11 mouse cellular contexts compared by ENCODE assay signal in the genomic region with DNA sequence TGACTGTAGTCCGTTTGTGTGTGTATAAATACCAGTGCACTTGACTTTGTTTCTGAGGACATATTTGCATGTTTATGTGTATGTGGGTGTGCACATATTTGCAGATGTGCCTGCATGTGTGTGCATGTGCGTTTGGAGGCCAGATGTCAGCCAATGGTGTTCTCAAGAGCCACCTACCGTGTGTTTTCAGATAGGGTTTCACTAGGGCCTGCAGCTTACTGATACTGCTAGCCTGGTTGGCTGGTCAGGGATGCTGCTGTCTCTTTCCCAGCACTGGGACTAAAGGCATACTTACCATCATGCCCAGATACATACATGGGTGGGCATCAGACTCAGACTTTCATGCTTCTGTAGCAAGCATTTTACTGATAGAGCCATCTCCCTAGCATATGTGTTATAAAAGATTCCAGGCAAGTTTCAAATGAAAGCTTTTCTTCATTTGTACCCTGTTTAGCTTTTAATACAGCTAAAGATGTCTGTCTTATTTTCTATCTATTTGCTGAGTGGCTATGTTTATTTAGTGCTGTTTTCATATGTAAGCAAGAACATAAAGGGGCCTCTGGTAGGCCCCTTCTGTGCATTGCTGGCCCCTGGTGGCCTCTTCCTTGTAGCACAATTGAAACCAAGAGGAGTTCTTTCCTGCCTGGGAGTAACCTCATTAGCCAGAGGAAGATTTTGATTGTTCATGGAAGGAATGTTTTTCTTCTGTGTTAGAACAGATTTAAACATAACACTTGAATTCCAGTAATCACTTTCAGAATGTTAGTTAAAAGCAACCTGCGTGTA. TPM values are rescaled to one million over a fixed set of nuclear protein-coding genes. Genes with fewer than 3 reads are reported as not detected.
DNase-seq lines count a peak whose midpoint lies in the region; ATAC-seq lines count a peak whose summit lies in the region.
"Had no signal": no experiment of that assay in that cellular context is flagged by ENCODE, and none has a peak within 500 bp of the region (broad histone marks: within the 10 kb centered on the region; RNA-seq: fewer than 3 reads in every experiment).

No protein-coding gene starts in this region.

- peak; percentile 16 for DNase-seq in forebrain, embryonic 14.5 days (ENCODE audit: low spot score)
- peak; percentile 83 for DNase-seq in midbrain, embryonic 11.5 days (ENCODE audit: low spot score, missing footprints)
- DNase-seq in liver, embryonic 11.5 days (ENCODE audit: low spot score), result no peak
- DNase-seq in thymus, postnatal 0 days (ENCODE audit: low spot score), result peak; percentile 54
- no peak for DNase-seq in urinary bladder, adult 18-20 months (ENCODE audit: low spot score in 2 of 2)
- DNase-seq: adrenal gland, postnatal 10 days had no signal

- no peak overlapping the region for H3K4me2 ChIP-seq in forebrain, embryonic 14.5 days (ENCODE audit: low read length)
- no peak overlapping the region for H3K4me2 ChIP-seq in forebrain, embryonic 15.5 days (replicated peaks)
- no peak overlapping the region for H3K4me2 ChIP-seq in midbrain, embryonic 11.5 days
- no peak overlapping the region for H3K4me2 ChIP-seq in midbrain, embryonic 16.5 days (ENCODE audit: low read length)
- H3K4me2 ChIP-seq in liver, embryonic 11.5 days, result no peak overlapping the region
- H3K4me2 ChIP-seq: heart, embryonic 15.5 days had no signal

- H3K9me3 ChIP-seq in forebrain, embryonic 14.5 days (replicated peaks; ENCODE audit: control insufficient read depth, low read length), result no peaks in the 10 kb centered on the region
- no peaks in the 10 kb centered on the region for H3K9me3 ChIP-seq in forebrain, embryonic 15.5 days
- no peaks in the 10 kb centered on the region for H3K9me3 ChIP-seq in midbrain, embryonic 11.5 days (ENCODE audit: control insufficient read depth, low read length)
- no peaks in the 10 kb centered on the region for H3K9me3 ChIP-seq in midbrain, embryonic 16.5 days (replicated peaks; ENCODE audit: control insufficient read depth, low read length, poor library complexity, severe bottlenecking)
- no peaks in the 10 kb centered on the region for H3K9me3 ChIP-seq in liver, embryonic 11.5 days (ENCODE audit: control insufficient read depth, low read length)
- H3K9me3 ChIP-seq: heart, embryonic 15.5 days; megakaryocyte, embryonic 14.5 days had no signal

- ATAC-seq in forebrain, embryonic 14.5 days, result no peak
- ATAC-seq in forebrain, embryonic 15.5 days (replicated peaks), result no peak
- ATAC-seq in midbrain, embryonic 11.5 days (ENCODE audit: low FRiP score), result no peak
- ATAC-seq in midbrain, embryonic 16.5 days, result no peak
- peak; percentile 94 for ATAC-seq in liver, embryonic 11.5 days (replicated peaks; ENCODE audit: low FRiP score)
- ATAC-seq in granulocyte monocyte progenitor cell, adult 5-6 weeks (replicated peaks; ENCODE audit: poor library complexity, severe bottlenecking), result no peak

- H3K36me3 ChIP-seq in forebrain, embryonic 14.5 days (ENCODE audit: control insufficient read depth, insufficient read depth, low read length), result peaks cover 34% of the 10 kb centered on the region
- peaks cover 35% of the 10 kb centered on the region for H3K36me3 ChIP-seq in forebrain, embryonic 15.5 days
- H3K36me3 ChIP-seq in midbrain, embryonic 11.5 days (ENCODE audit: control insufficient read depth, insufficient read depth, low read length), result peaks cover 3% of the 10 kb centered on the region; the same call in 1 of the 2 replicates
- peaks cover 12% of the 10 kb centered on the region; the same call in 1 of the 2 replicates for H3K36me3 ChIP-seq in midbrain, embryonic 16.5 days (ENCODE audit: control insufficient read depth, insufficient read depth, low read length)
- H3K36me3 ChIP-seq in liver, embryonic 11.5 days (ENCODE audit: control insufficient read depth, insufficient read depth, low read length), result peaks cover 14% of the 10 kb centered on the region; the same call in 1 of the 2 replicates

- H3K27ac ChIP-seq in forebrain, embryonic 14.5 days (ENCODE audit: low read depth, low read length), result no peak overlapping the region
- H3K27ac ChIP-seq in forebrain, embryonic 15.5 days (replicated peaks), result no peak overlapping the region
- H3K27ac ChIP-seq in midbrain, embryonic 11.5 days (ENCODE audit: low read depth, low read length), result no peak overlapping the region
- H3K27ac ChIP-seq in midbrain, embryonic 16.5 days (ENCODE audit: low read length), result no peak overlapping the region
- H3K27ac ChIP-seq in liver, embryonic 11.5 days (ENCODE audit: low read depth, low read length), result no peak overlapping the region
- H3K27ac ChIP-seq: heart, embryonic 15.5 days had no signal

- no peaks in the 10 kb centered on the region for H3K27me3 ChIP-seq in forebrain, embryonic 14.5 days (replicated peaks; ENCODE audit: control insufficient read depth, insufficient read depth, low read length)
- no peaks in the 10 kb centered on the region for H3K27me3 ChIP-seq in forebrain, embryonic 15.5 days
- no peaks in the 10 kb centered on the region for H3K27me3 ChIP-seq in midbrain, embryonic 11.5 days (ENCODE audit: control insufficient read depth, insufficient read depth, low read length)
- no peaks in the 10 kb centered on the region for H3K27me3 ChIP-seq in midbrain, embryonic 16.5 days (ENCODE audit: control insufficient read depth, insufficient read depth, low read depth, low read length)
- H3K27me3 ChIP-seq in liver, embryonic 11.5 days (replicated peaks; ENCODE audit: control insufficient read depth, insufficient read depth, low read length), result no peaks in the 10 kb centered on the region
- H3K27me3 ChIP-seq: heart, embryonic 15.5 days; megakaryocyte, embryonic 14.5 days had no signal

- H3K4me1 ChIP-seq in forebrain, embryonic 14.5 days (ENCODE audit: control insufficient read depth, insufficient read depth, low read length), result no peaks in the 10 kb centered on the region
- no peaks in the 10 kb centered on the region for H3K4me1 ChIP-seq in forebrain, embryonic 15.5 days
- no peaks in the 10 kb centered on the region for H3K4me1 ChIP-seq in midbrain, embryonic 11.5 days (ENCODE audit: control insufficient read depth, insufficient read depth, low read length)
- H3K4me1 ChIP-seq in midbrain, embryonic 16.5 days (ENCODE audit: control insufficient read depth, insufficient read depth, low read length), result no peaks in the 10 kb centered on the region
- no peaks in the 10 kb centered on the region for H3K4me1 ChIP-seq in liver, embryonic 11.5 days (replicated peaks; ENCODE audit: control insufficient read depth, insufficient read depth, low read length)

- no peak overlapping the region for H3K4me3 ChIP-seq in forebrain, embryonic 14.5 days (ENCODE audit: low read depth, low read length)
- no peak overlapping the region for H3K4me3 ChIP-seq in forebrain, embryonic 15.5 days
- no peak overlapping the region for H3K4me3 ChIP-seq in midbrain, embryonic 11.5 days (ENCODE audit: low read depth, low read length)
- no peak overlapping the region for H3K4me3 ChIP-seq in midbrain, embryonic 16.5 days (ENCODE audit: low read depth, low read length)
- no peak overlapping the region for H3K4me3 ChIP-seq in liver, embryonic 11.5 days (ENCODE audit: low read depth, low read length)
- H3K4me3 ChIP-seq: heart, embryonic 15.5 days; megakaryocyte, embryonic 14.5 days had no signal

- WGBS in forebrain, embryonic 14.5 days, result 89% methylated on average over 4 of the region's 4 CpGs
- WGBS in forebrain, embryonic 15.5 days, result 86% methylated on average over 4 of the region's 4 CpGs
- 85% methylated on average over 4 of the region's 4 CpGs for WGBS in midbrain, embryonic 11.5 days
- WGBS in midbrain, embryonic 16.5 days, result 90% methylated on average over 4 of the region's 4 CpGs
- 75% methylated on average over 4 of the region's 4 CpGs for WGBS in liver, embryonic 11.5 days

- H3K9ac ChIP-seq in forebrain, embryonic 14.5 days (ENCODE audit: low read length), result no peak overlapping the region
- no peak overlapping the region for H3K9ac ChIP-seq in forebrain, embryonic 15.5 days (replicated peaks)
- no peak overlapping the region for H3K9ac ChIP-seq in midbrain, embryonic 11.5 days (ENCODE audit: low read length)
- no peak overlapping the region for H3K9ac ChIP-seq in midbrain, embryonic 16.5 days (ENCODE audit: low read depth, low read length)
- no peak overlapping the region for H3K9ac ChIP-seq in liver, embryonic 11.5 days (ENCODE audit: low read depth, low read length)
- H3K9ac ChIP-seq: heart, embryonic 15.5 days had no signal

RNA-seq across cellular contexts. Expression of gene Cybrd1, which starts 26.9 kb away (rescaled TPM):
- 0.55 and 0.69 TPM in 2 replicates for polyA plus RNA-seq in forebrain, embryonic 14.5 days (2014; fragmentation: Nextera tagmentation; extraction: Ambion mirVana)
- polyA plus RNA-seq in forebrain, embryonic 15.5 days (2015; fragmentation: Nextera tagmentation; extraction: Ambion mirVana), result 1.0 and 1.5 TPM in 2 replicates
- 0.22 and 0.26 TPM in 2 replicates for polyA plus RNA-seq in midbrain, embryonic 11.5 days (2014; fragmentation: Nextera tagmentation; extraction: Ambion mirVana)
- polyA plus RNA-seq in midbrain, embryonic 16.5 days (2015; fragmentation: Nextera tagmentation; extraction: Ambion mirVana), result 2.2 and 3.5 TPM in 2 replicates
- 0.84 and 0.91 TPM in 2 replicates for polyA plus RNA-seq in liver, embryonic 11.5 days (2014; fragmentation: Nextera tagmentation; extraction: Ambion mirVana)
- polyA plus RNA-seq in thymus, postnatal 0 days (2015; fragmentation: Nextera tagmentation; extraction: Ambion mirVana), result 1.3 and 1.4 TPM in 2 replicates
- not detected in 2 replicates for total RNA-seq in granulocyte monocyte progenitor cell, adult 5-6 weeks (2014; fragmentation: Nextera tagmentation)
- total RNA-seq in granulocyte monocyte progenitor cell, adult 5-6 weeks (2017), result not detected in 2 replicates

RNA-seq across cellular contexts. Expression of gene Mettl8, which starts 35.5 kb away (rescaled TPM):
- 15.7 and 19.1 TPM in 2 replicates for polyA plus RNA-seq in forebrain, embryonic 14.5 days (2014; fragmentation: Nextera tagmentation; extraction: Ambion mirVana)
- 14.7 and 16.5 TPM in 2 replicates for polyA plus RNA-seq in forebrain, embryonic 15.5 days (2015; fragmentation: Nextera tagmentation; extraction: Ambion mirVana)
- polyA plus RNA-seq in midbrain, embryonic 11.5 days (2014; fragmentation: Nextera tagmentation; extraction: Ambion mirVana), result 22.3 and 22.8 TPM in 2 replicates
- polyA plus RNA-seq in midbrain, embryonic 16.5 days (2015; fragmentation: Nextera tagmentation; extraction: Ambion mirVana), result 11.2 and 12.6 TPM in 2 replicates
- polyA plus RNA-seq in liver, embryonic 11.5 days (2014; fragmentation: Nextera tagmentation; extraction: Ambion mirVana), result 21.9 and 24.1 TPM in 2 replicates
- 23.7 and 25.4 TPM in 2 replicates for polyA plus RNA-seq in thymus, postnatal 0 days (2015; fragmentation: Nextera tagmentation; extraction: Ambion mirVana)
- 30.9 and 32.7 TPM in 2 replicates for total RNA-seq in granulocyte monocyte progenitor cell, adult 5-6 weeks (2014; fragmentation: Nextera tagmentation)
- total RNA-seq in granulocyte monocyte progenitor cell, adult 5-6 weeks (2017), result 22.7 and 23.1 TPM in 2 replicates

RNA-seq across cellular contexts. Expression of gene Dcaf17, which starts 35.7 kb away (rescaled TPM):
- 23.6 and 26.9 TPM in 2 replicates for polyA plus RNA-seq in forebrain, embryonic 14.5 days (2014; fragmentation: Nextera tagmentation; extraction: Ambion mirVana)
- polyA plus RNA-seq in forebrain, embryonic 15.5 days (2015; fragmentation: Nextera tagmentation; extraction: Ambion mirVana), result 41.0 and 42.1 TPM in 2 replicates
- polyA plus RNA-seq in midbrain, embryonic 11.5 days (2014; fragmentation: Nextera tagmentation; extraction: Ambion mirVana), result 40.5 and 43.4 TPM in 2 replicates
- 31.2 and 33.2 TPM in 2 replicates for polyA plus RNA-seq in midbrain, embryonic 16.5 days (2015; fragmentation: Nextera tagmentation; extraction: Ambion mirVana)
- 34.6 and 39.0 TPM in 2 replicates for polyA plus RNA-seq in liver, embryonic 11.5 days (2014; fragmentation: Nextera tagmentation; extraction: Ambion mirVana)
- 41.0 and 47.7 TPM in 2 replicates for polyA plus RNA-seq in thymus, postnatal 0 days (2015; fragmentation: Nextera tagmentation; extraction: Ambion mirVana)
- total RNA-seq in granulocyte monocyte progenitor cell, adult 5-6 weeks (2014; fragmentation: Nextera tagmentation), result 11.3 and 14.7 TPM in 2 replicates
- 13.0 and 19.5 TPM in 2 replicates for total RNA-seq in granulocyte monocyte progenitor cell, adult 5-6 weeks (2017)

Comparison
In these comparisons a context has a peak if more than half of its experiments do, and no peak if none do; other contexts are left out.
1. DNase-seq: peak in forebrain, embryonic 14.5 days (single experiment), midbrain, embryonic 11.5 days (single experiment) and thymus, postnatal 0 days (single experiment); none in liver, embryonic 11.5 days (single experiment) and urinary bladder, adult 18-20 months (0 of 2).